Mouse (Mus musculus) megakaryocyte progenitor cell, adult 5-6 weeks (primary cell): ENCODE data around the gene Prdm8. TPM values are rescaled to one million over a fixed set of nuclear protein-coding genes. Genes with fewer than 3 reads are reported as not detected.
A peak's percentile ranks its signal among the peaks of the same experiment; 100 is the strongest.

Source experiments
- ATAC-seq: replicated peaks from 2 replicates; pipeline ENCODE4 v1.8.0; 2016; ENCODE audit warnings: mild to moderate bottlenecking, moderate TSS enrichment, inconsistent platforms; ENCODE audit not compliant: poor library complexity
- total RNA-seq, 2 experiments: library from RNA; stranded (forward) in 1 of 2; stranded (reverse) in 1 of 2; fragments of 157-497, 149-512 nt in 1 of 2; fragments of 200-1000 nt in 1 of 2; gene quantifications; 2 replicates each; pipeline versions ENCODE4 v1.2.3 to v1.2.4; 2015 to 2017

Prdm8 gene
- total RNA-seq, 2 experiments from 2014 or later, result not detected

- ATAC-seq, result no peak
Observed at GRCm38 (mm10) chr5:98184281-98184910, 17.4 kb downstream of the Prdm8 start.

- ATAC-seq, result peak; percentile 84
Observed at GRCm38 (mm10) chr5:98184971-98185805, 18.2 kb downstream of the Prdm8 start.

- peak; percentile 38 for ATAC-seq
Observed at GRCm38 (mm10) chr5:98185806-98186751, 19.1 kb downstream of the Prdm8 start.

DNA sequence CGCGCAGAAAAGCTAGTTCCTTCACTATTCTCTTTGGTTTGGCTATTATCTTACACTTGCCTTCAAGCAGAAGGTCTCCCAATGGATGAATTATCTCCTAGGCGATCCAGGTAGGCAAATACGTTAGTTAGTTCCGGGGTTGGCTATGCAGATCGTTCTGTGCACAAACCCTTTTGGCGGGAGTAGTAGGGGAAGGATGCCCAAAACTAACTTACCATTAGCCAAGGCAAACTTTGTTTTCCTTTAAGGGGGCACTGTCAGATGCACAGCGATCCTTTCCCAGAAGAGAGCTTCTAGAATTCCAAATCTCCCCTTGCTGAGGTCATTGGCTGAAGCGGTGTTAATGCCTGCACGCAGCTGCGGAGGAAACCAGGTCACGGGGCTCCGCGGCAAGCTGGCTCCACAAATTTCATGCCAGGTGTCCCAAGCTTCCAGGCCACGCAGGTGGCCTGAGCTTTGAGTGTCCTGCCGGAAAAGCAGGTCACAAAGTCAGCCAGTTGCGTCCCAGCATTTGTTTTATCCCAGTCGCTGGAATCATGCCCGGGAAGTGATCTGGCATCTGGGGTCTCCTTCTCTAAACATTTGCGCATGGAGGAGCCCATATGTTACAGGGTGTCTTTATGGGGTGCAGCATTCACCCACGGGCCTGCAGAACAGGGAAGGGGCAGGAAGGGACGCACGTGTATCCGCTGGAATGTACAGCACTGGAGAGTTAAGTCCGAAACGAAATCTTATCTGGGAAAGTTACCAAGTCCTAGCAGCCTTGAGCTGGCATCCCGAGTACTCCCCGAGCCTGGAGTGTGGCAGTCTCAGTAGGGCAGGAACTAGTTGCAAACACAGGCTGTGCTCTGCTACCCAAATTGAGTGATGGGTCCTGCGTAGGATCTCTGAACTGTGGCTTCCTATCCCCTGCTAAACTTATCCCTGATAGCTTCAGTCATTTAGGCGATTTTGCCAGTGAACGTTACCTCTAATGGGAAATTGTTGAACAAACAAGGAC is 22.5 kb downstream of the Prdm8 start:
- ATAC-seq, result no peak

DNA sequence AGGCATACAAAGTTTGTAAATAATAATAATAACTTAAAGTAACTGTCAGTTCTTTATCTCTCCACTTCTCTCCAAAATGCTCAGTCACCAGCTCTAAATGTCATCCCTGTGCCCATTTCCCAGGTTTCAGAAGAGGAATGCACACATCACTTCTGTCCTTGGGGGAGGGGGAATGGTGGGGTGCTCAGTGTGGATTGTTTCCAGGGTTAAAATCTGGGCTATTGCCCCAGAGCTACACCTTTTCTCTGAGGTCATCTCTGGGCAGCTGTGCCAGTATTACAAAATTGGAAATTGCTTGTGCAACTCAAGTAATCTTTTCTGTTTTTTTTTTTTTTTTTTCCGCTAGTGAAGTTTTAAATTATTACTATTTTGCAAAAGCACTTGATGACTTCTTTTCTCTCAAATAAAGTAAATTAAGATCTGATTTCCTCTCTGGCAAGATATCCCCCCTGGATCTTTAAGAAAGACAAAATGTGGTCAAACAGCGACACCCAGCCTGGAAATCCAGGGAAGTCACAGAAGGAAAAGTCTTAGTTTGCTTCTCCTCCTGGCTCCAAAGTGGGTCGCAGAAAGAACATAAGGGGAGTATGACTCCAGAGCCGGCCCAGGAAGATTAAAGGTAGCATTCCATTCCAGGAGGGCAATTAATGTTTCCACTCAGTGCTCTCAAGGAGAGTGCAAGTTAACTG is 25.4 kb downstream of the Prdm8 start:
- ATAC-seq, result peak; percentile 52; the same call in 1 of the 2 replicates

DNA sequence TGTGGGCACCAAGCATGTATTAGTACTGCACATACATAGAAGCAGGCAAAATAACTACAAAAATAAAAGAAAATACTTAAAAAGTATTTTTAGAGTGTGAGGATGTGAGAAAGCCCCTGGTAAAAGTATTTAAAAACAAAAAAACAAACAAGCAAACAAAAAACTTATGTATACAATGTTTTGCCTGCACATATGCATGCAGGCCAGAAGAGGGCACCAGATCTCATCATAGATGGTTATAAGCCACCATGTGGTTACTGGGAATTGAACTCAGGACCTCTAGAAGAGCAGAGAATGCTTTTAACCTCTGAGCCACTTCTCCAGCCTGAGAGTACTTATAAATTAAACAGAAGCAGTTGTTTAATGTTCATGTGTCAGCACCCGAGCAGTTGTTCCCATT is 28.0 kb downstream of the Prdm8 start:
- no peak for ATAC-seq

DNA sequence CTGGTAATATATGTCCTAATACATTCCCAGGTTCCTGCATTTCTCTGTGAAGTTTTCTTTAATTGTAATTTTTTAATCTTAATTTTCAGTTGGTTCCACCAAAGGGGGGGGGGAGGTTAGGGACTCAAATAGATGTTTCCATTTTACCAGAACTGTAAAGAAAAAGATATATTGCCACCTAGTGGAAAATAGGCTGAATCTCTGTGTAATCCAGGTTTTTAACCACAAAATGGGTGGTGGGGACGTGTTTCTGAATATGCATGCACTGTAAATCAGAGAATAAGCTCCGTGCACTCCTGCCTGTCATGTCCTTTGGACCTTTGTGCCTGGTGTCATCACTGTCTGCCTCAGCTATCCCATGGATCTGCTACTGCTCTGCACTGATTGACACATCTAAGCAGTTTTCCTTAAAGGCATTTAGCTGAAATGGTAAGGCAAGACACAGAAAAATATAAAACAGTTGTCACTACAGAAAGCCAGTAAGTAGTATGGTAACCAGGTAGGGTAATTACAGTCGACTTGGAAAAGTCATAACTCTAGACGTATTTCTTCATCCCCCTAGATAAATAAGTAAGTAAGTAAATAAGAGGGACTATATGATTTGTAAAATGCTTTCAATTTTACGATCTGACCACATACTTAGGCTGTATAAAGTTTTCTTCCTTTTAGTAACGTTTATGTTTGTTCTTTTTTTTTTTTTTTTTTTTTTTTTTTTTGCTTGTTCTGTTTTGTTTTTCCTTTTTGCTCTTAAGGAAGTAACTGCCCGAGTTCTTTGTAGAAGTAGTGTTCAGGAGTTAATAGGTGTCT is 31.6 kb downstream of the Prdm8 start:
- peak; percentile 44; the same call in 1 of the 2 replicates for ATAC-seq

GRCm38 (mm10) chr5:98199219-98199552 is 32.2 kb downstream of the Prdm8 start:
- no peak for ATAC-seq

DNA sequence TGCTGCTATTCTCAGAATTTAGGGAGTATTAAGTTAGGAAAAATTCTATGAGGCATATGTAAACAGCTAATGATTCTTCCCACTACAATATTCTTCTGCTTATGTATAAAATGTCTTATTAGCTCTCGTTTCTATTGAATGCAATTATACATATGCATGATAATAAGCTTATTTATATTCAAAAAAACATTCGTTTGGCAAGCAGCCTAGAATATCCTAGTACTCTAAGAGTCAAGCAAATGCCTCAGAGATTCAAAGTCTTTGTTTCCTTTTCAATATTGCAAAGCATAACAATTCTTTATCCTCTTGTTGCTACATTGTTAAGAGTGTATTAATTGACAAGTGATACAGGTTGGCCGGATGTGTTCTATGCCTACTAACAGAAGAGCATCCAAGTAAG is 34.6 kb downstream of the Prdm8 start:
- ATAC-seq, result no peak

DNA sequence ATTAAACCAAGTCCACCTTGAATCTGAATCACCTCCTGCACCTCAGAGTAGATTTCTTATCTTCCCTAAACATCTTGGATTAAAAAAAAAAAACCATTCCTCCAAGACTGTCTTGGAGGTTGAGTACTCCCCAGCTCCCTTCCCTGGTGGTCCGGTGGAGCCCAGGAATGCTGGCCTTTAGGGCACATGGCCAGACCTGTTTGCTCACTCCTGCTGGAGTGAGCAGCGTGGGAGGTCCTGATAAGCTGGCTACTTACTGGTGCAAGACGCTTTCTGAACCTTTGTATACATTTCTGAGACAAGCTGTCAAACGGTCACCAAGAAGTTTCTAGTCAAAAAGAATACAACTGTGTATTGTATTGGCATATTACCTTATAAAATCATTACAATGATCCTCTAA is 36.0 kb downstream of the Prdm8 start:
- no peak for ATAC-seq

GRCm38 (mm10) chr5:98212501-98212900 is 45.5 kb downstream of the Prdm8 start:
- no peak for ATAC-seq

DNA sequence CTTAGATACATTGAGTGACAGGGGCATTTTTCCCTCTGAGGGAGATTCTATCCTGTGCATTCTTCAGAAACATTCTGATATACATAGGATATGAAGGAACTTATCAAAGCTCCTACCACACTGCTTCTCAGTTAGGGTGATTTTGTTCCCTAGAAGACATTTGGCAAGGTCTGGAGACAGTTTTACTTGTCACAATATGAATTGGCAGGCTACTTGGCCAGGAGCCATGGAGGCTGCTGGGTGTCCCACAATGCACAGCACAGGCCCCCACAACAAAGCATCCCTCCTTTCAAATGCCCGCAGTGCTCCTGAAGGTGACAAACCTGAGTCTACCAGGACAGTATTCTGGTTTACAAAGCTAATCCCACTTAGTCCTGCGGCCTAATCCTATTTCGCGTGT is 55.0 kb downstream of the Prdm8 start:
- no peak for ATAC-seq

DNA sequence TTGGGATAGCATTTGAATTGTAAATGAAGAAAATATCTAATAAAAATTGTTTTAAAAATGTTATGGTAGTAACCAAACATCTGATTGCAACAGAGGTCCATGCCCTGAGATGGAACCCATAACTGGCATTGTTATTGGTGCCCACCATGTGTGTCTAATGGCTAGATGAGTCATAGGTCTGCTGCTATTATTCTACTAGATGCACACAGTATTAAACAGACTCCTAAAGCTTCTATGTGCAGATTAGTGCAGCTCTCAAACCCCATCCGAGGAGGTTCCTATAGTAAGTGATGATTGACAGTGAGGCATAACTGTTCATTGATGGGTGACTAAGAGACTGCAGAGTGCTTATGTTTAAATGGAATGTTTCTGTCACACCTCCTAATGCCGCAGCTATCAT is 59.7 kb downstream of the Prdm8 start:
- ATAC-seq, result no peak

DNA sequence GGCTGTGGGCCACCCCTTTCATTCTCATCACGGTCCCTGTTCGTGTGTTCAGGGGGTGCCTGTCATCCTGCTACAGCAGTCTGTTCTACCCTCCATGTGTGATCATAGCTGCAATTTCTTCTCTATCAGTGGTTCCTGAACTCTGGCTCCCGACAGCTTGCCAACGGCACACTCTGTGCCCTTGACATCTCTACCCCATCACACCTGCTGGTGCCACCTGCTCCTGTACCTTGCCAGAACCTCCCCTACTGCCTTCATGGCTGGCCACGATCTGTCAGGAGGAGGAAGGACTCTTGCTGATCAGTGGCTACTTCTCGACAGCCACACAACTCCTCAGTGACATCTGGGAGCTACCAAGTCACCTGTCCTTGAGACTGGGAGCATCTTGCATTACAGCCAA is 62.5 kb downstream of the Prdm8 start:
- no peak for ATAC-seq

GRCm38 (mm10) chr5:98238466-98238865 is 71.5 kb downstream of the Prdm8 start:
- ATAC-seq, result no peak
